Mouse (Mus musculus) urinary bladder, postnatal 14 days (tissue): ENCODE measurements around the gene Mdm4.

Experiments
- DNase-seq: peaks from one replicate; pipeline ENCODE4 v3.0.0; 2021; ENCODE audit warnings: low spot score

Mdm4 gene

GRCm38 (mm10) chr1:132938975-132939374, 91.4 kb downstream of the Mdm4 start:
- no peak for DNase-seq

- DNase-seq, result no peak
These were observed 92.9 kb downstream of the Mdm4 start for GRCm38 (mm10) chr1:132937296-132938030.

- DNase-seq, result no peak
These were observed 95.5 kb downstream of the Mdm4 start for GRCm38 (mm10) chr1:132934856-132935255.

GRCm38 (mm10) chr1:132932421-132932820, 97.9 kb downstream of the Mdm4 start:
- DNase-seq, result no peak

- DNase-seq, result no peak
These were observed 100.1 kb downstream of the Mdm4 start for GRCm38 (mm10) chr1:132930291-132930690.

GRCm38 (mm10) chr1:132928907-132929250, 101.5 kb downstream of the Mdm4 start:
- DNase-seq, result no peak

GRCm38 (mm10) chr1:132928032-132928906, 102.1 kb downstream of the Mdm4 start:
- no peak for DNase-seq

GRCm38 (mm10) chr1:132925270-132925669, 105.1 kb downstream of the Mdm4 start:
- no peak for DNase-seq

- DNase-seq, result no peak
These were observed 108.1 kb downstream of the Mdm4 start for GRCm38 (mm10) chr1:132922257-132922656.

- no peak for DNase-seq
These were observed 109.3 kb downstream of the Mdm4 start for GRCm38 (mm10) chr1:132921071-132921470.

- no peak for DNase-seq
These were observed 111.1 kb downstream of the Mdm4 start for GRCm38 (mm10) chr1:132919258-132919657.

GRCm38 (mm10) chr1:132918117-132918680, 112.2 kb downstream of the Mdm4 start:
- DNase-seq, result no peak

- DNase-seq, result no peak
These were observed 112.8 kb downstream of the Mdm4 start for GRCm38 (mm10) chr1:132917554-132917953.

GRCm38 (mm10) chr1:132915849-132916493, 114.4 kb downstream of the Mdm4 start:
- no peak for DNase-seq

- DNase-seq, result no peak
These were observed 119.8 kb downstream of the Mdm4 start for GRCm38 (mm10) chr1:132910414-132911041.

- no peak for DNase-seq
These were observed 120.4 kb downstream of the Mdm4 start for GRCm38 (mm10) chr1:132909951-132910350.
